Mouse (Mus musculus) liver, embryonic 15.5 days (tissue): ENCODE data around the gene Tnfrsf13c. TPM values are rescaled to one million over a fixed set of nuclear protein-coding genes. Genes with fewer than 3 reads are reported as not detected.

Experiments
- ATAC-seq: fragments of 200-750 bp; cut with Nextera tagmentation; 2 replicates; pipeline ENCODE4 v1.8.0; 2017; ENCODE audit warnings: moderate number of reproducible peaks, mild to moderate bottlenecking, moderate library complexity; ENCODE audit not compliant: insufficient read depth
- H3K27ac ChIP-seq: fragments of 300-500 bp; sonication (generic); replicated peaks from 2 replicates; pipeline ENCODE4 v1.5.1; 2015; ENCODE audit warnings: mild to moderate bottlenecking, inconsistent platforms
- H3K27me3 ChIP-seq: fragments of 300-500 bp; sonication (generic); 2 replicates; pipeline ENCODE4 v1.6.1; 2015; ENCODE audit warnings: mild to moderate bottlenecking, inconsistent platforms
- H3K36me3 ChIP-seq: fragments of 300-500 bp; sonication (generic); replicated peaks from 2 replicates; pipeline ENCODE4 v1.6.1; 2015; ENCODE audit warnings: moderate library complexity, mild to moderate bottlenecking, inconsistent platforms
- H3K4me1 ChIP-seq: fragments of 300-500 bp; sonication (generic); replicated peaks from 2 replicates; pipeline ENCODE4 v1.6.1; 2015; ENCODE audit warnings: inconsistent platforms
- H3K4me2 ChIP-seq: fragments of 300-500 bp; sonication (generic); 2 replicates; pipeline ENCODE4 v1.6.1; 2015; ENCODE audit warnings: moderate library complexity, mild to moderate bottlenecking, inconsistent platforms
- H3K4me3 ChIP-seq: fragments of 300-500 bp; sonication (generic); replicated peaks from 2 replicates; pipeline ENCODE4 v1.5.1; 2015; ENCODE audit warnings: mild to moderate bottlenecking, inconsistent platforms
- H3K9ac ChIP-seq: fragments of 300-500 bp; sonication (generic); 2 replicates; pipeline ENCODE4 v1.6.1; 2015; ENCODE audit warnings: moderate library complexity, mild to moderate bottlenecking, inconsistent platforms
- H3K9me3 ChIP-seq: fragments of 300-500 bp; sonication (generic); replicated peaks from 2 replicates; pipeline ENCODE4 v1.6.1; 2016; ENCODE audit warnings: inconsistent platforms
- WGBS: fragments of 180-500 bp; shearing (Covaris S2); methylation state at CpG from one replicate; pipeline ENCODE4 v1.1.7; 2015; ENCODE audit warnings: mixed read lengths; ENCODE audit not compliant: insufficient replicate concordance; 5-methylcytosine and 5-hydroxymethylcytosine counted together
- microRNA counts: library from miRNA; unstranded; fragments of <30 nt; microRNA quantifications from one replicate; lab custom pipeline; 2016
- microRNA-seq: library from miRNA; unstranded; fragments of <30 nt; microRNA quantifications from one replicate; pipeline ENCODE4, GENCODE M21; 2016
- polyA plus RNA-seq: library from polyadenylated mRNA; unstranded; fragments of >200 nt; fragmentation: Nextera tagmentation; extraction: Ambion mirVana; gene quantifications from 2 replicates; pipeline ENCODE4 v1.2.1, GENCODE M21; 2015

The Tnfrsf13c gene
- polyA plus RNA-seq, 1 experiment from 2014 or later: 0.79 TPM

GRCm38 (mm10) chr15:82181131-82181530, 43.0 kb downstream of the Tnfrsf13c start:
- no peak overlapping the region for H3K9ac ChIP-seq
- no peak overlapping the region for H3K4me3 ChIP-seq
- 69% methylated on average over 5 of the region's 5 CpGs for WGBS
- H3K4me1 ChIP-seq: peaks cover 49% of the 10 kb centered on the region
- H3K27me3 ChIP-seq: no peaks in the 10 kb centered on the region
- H3K4me2 ChIP-seq: no peak overlapping the region
- H3K27ac ChIP-seq: peak overlapping the region; percentile 26; the same call in 1 of the 2 replicates
- H3K36me3 ChIP-seq: peaks cover 96% of the 10 kb centered on the region
- H3K9me3 ChIP-seq: peaks cover 10% of the 10 kb centered on the region
- no peak for ATAC-seq

- H3K9me3 ChIP-seq: peaks cover 9% of the 10 kb centered on the region
- H3K36me3 ChIP-seq: peaks cover 98% of the 10 kb centered on the region
- H3K4me3 ChIP-seq: no peak overlapping the region
- ATAC-seq: no peak
- no peak overlapping the region for H3K4me2 ChIP-seq
- no peaks in the 10 kb centered on the region for H3K27me3 ChIP-seq
- 84% methylated on average over 7 of the region's 7 CpGs for WGBS
- no peak overlapping the region for H3K27ac ChIP-seq
- H3K4me1 ChIP-seq: peaks cover 16% of the 10 kb centered on the region
- no peak overlapping the region for H3K9ac ChIP-seq
Observed at GRCm38 (mm10) chr15:82177743-82178290, 46.4 kb downstream of the Tnfrsf13c start.

GRCm38 (mm10) chr15:82175091-82175490, 49.1 kb downstream of the Tnfrsf13c start:
- no peak overlapping the region for H3K27ac ChIP-seq
- ATAC-seq: no peak
- H3K9me3 ChIP-seq: no peaks in the 10 kb centered on the region
- H3K27me3 ChIP-seq: no peaks in the 10 kb centered on the region
- peaks cover 98% of the 10 kb centered on the region for H3K36me3 ChIP-seq
- no peak overlapping the region for H3K4me3 ChIP-seq
- no peak overlapping the region for H3K4me2 ChIP-seq
- H3K9ac ChIP-seq: no peak overlapping the region
- no peaks in the 10 kb centered on the region for H3K4me1 ChIP-seq
- 91% methylated on average over 9 of the region's 9 CpGs for WGBS

- H3K4me1 ChIP-seq: peaks cover 10% of the 10 kb centered on the region
- 85% methylated on average over 8 of the region's 8 CpGs for WGBS
- peaks cover 79% of the 10 kb centered on the region for H3K36me3 ChIP-seq
- H3K4me3 ChIP-seq: no peak overlapping the region
- ATAC-seq: no peak
- H3K27ac ChIP-seq: 0 out of 2 replicates have a peak overlapping the region, but pooled peaks have one; percentile 3
- no peak overlapping the region for H3K4me2 ChIP-seq
- no peaks in the 10 kb centered on the region for H3K9me3 ChIP-seq
- H3K9ac ChIP-seq: no peak overlapping the region
- no peaks in the 10 kb centered on the region for H3K27me3 ChIP-seq
Observed at GRCm38 (mm10) chr15:82172648-82173047, 51.5 kb downstream of the Tnfrsf13c start.

MicroRNAs within 50 kb of the gene (microRNA counts, 519-probe panel; counts per million panel counts)
- microRNA mmu-miR-33 (lab: Ali Mortazavi, UCI): 2,426 counts per million, percentile 42 among the panel's probes with 10 or more counts

Small RNA genes lying within 50 kb of the gene (microRNA-seq; reads per million reads assigned to microRNA genes)
- gene Mir33: 123 reads per million, percentile 55 among the genes with 10 or more reads in this experiment

Other genes with a start within 250 kb of the Tnfrsf13c start
- gene 1700029P11Rik, start 243.8 kb downstream of the Tnfrsf13c start, polyA plus RNA-seq: not detected in 2 replicates
- 50.2 and 51.8 TPM in 2 replicates for gene Xrcc6, start 236.5 kb downstream of the Tnfrsf13c start, polyA plus RNA-seq
- 10.3 and 11.8 TPM in 2 replicates for gene Desi1, start 190.5 kb downstream of the Tnfrsf13c start, polyA plus RNA-seq
- 146 and 148 TPM in 2 replicates for gene Snu13, start 176.8 kb downstream of the Tnfrsf13c start, polyA plus RNA-seq
- gene 4930407I10Rik, start 165.2 kb downstream of the Tnfrsf13c start, polyA plus RNA-seq: not detected in 2 replicates
- gene Mei1, start 154.4 kb downstream of the Tnfrsf13c start, polyA plus RNA-seq: not detected in 2 replicates
- 7.0 and 7.7 TPM in 2 replicates for gene Ccdc134, start 96.4 kb downstream of the Tnfrsf13c start, polyA plus RNA-seq
- 53.6 and 61.3 TPM in 2 replicates for gene Srebf2, start 77.2 kb downstream of the Tnfrsf13c start, polyA plus RNA-seq
- gene Shisa8, start 11.6 kb downstream of the Tnfrsf13c start, polyA plus RNA-seq: 0.08 and 0.12 TPM in 2 replicates
- gene Cenpm, start 20.4 kb upstream of the Tnfrsf13c start, polyA plus RNA-seq: 32.8 and 33.7 TPM in 2 replicates
- gene 1500009C09Rik, start 28.0 kb upstream of the Tnfrsf13c start, polyA plus RNA-seq: not detected in 2 replicates
- gene Sept3, start 50.5 kb upstream of the Tnfrsf13c start, polyA plus RNA-seq: 0.12 and 0.16 TPM in 2 replicates
- 0.06 and 0.08 TPM in 2 replicates for gene Wbp2nl, start 74.6 kb upstream of the Tnfrsf13c start, polyA plus RNA-seq
- gene Naga, start 114.6 kb upstream of the Tnfrsf13c start, polyA plus RNA-seq: 43.4 and 48.6 TPM in 2 replicates
- gene Pheta2, start 114.6 kb upstream of the Tnfrsf13c start, polyA plus RNA-seq: 43.9 and 47.9 TPM in 2 replicates
- gene Smdt1, start 114.6 kb upstream of the Tnfrsf13c start, polyA plus RNA-seq: 176 TPM in 2 replicates
- 272 and 310 TPM in 2 replicates for gene Ndufa6, start 130.0 kb upstream of the Tnfrsf13c start, polyA plus RNA-seq
- gene Cyp2d22, start 155.9 kb upstream of the Tnfrsf13c start, polyA plus RNA-seq: 17.7 and 19.1 TPM in 2 replicates
- 0.10 TPM in 1 of 2 replicates, not detected in the other for gene Cyp2d11, start 169.7 kb upstream of the Tnfrsf13c start, polyA plus RNA-seq
- 52.7 and 71.7 TPM in 2 replicates for gene Cyp2d10, start 182.8 kb upstream of the Tnfrsf13c start, polyA plus RNA-seq
- gene Cyp2d9, start 209.1 kb upstream of the Tnfrsf13c start, polyA plus RNA-seq: 2.6 and 4.3 TPM in 2 replicates